Mouse (Mus musculus) E14TG2a.4 (cell line): ENCODE data around the gene Spef2.

Experiments
- CTCF ChIP-seq: conservative IDR thresholded peaks from 2 replicates; pipeline ENCODE4 v1.5.1; 2014; ENCODE audit warnings: low read length
- NANOG ChIP-seq: IDR thresholded peaks from 2 replicates; pipeline ENCODE4 v1.6.1; 2014; ENCODE audit warnings: borderline replicate concordance, low read length, mixed read lengths
- POU5F1 ChIP-seq: IDR thresholded peaks from 2 replicates; pipeline ENCODE4 v1.6.1; 2014; ENCODE audit warnings: low read length, borderline replicate concordance

DNA sequence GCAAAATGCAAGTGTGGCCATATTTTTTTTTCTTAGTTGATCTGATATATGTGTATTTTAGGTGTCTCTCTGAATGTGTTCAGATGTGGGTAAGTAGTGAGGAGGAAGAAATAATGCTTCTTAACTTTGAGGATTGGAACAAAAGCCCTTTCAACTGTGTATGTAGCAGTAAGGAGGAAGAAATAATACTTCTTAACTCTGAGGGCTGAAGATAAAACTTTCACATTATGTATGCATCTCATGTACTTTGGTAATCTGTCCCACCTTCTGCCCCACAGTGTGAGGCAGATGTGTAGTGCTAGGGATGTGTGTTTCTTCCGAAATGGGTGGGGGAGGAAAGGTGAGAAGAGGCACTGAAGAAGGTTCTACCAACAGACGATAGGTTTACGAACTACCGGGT is 181.4 kb downstream of the Spef2 start:
- TF ChIP-seq CTCF (no peak), POU5F1 (no peak), NANOG (no peak)
